Mouse (Mus musculus) kidney, adult 2 months (tissue): ENCODE measurements around the gene Sectm1b.
A peak's percentile ranks its signal among the peaks of the same experiment; 100 is the strongest.

Source experiments
- CTCF ChIP-seq: fragments of 200-500 bp; conservative IDR thresholded peaks from 2 replicates; pipeline ENCODE4 v1.5.1; 2011; ENCODE audit warnings: low read depth, mild to moderate bottlenecking, control low read depth, low read length, moderate library complexity, mixed read lengths; ENCODE audit not compliant: insufficient read depth, insufficient read length
- POLR2A ChIP-seq: fragments of 200-500 bp; IDR thresholded peaks from one replicate; pipeline ENCODE4 v1.6.1; 2011; ENCODE audit warnings: low read depth, low read length, control low read depth

- TF ChIP-seq CTCF, result peak; percentile 93
- TF ChIP-seq POLR2A, result no peak
Measured at GRCm38 (mm10) chr11:121053536-121053935, 9.8 kb downstream of the Sectm1b start.
